Mouse (Mus musculus): ENCODE measurements around the gene Fgd5. TPM values are rescaled to one million over a fixed set of nuclear protein-coding genes. Genes with fewer than 3 reads are reported as not detected.
"Not testable (repeated sequence)": the region's sequence is repeated elsewhere in the genome, so short reads cannot be mapped to it uniquely, and the experiment has no call there.

The Fgd5 gene
- polyA plus RNA-seq, 1 experiment = 2.9 TPM

DNA sequence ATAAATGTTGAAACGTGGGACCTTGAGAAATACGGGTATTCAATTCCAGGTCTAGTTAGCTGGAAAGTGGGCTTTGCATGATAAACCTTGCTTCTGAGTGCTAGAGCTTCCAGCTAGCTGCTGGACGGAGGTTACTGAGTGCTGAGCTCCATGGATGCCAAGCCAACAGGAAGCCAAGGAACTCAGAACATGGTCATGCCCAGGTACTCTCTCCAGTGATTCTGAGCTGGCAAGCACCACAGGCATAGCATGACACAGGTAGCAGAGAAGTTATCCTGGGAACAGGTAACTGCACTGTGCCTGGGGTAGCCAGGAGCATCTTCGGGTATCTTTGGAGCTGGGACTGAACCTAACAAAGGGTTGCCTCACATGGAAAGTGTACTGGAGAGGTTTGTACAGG lies 104.1 kb downstream of the Fgd5 start:
- Histone ChIP-seq H3K27ac (ENCODE audit: insufficient read depth, low read depth, low read length) (no peak overlapping the region), H3K4me3 (ENCODE audit: low read depth, low read length) (no peak overlapping the region), H3K36me3 (ENCODE audit: control insufficient read depth, insufficient read depth, low read length) (no peaks in the 10 kb centered on the region), H3K4me1 (ENCODE audit: control insufficient read depth, insufficient read depth, insufficient read length, low read length) (no peaks in the 10 kb centered on the region), H3K27me3 (ENCODE audit: control insufficient read depth, insufficient read depth, low read length) (no peaks in the 10 kb centered on the region)
- WGBS = 77% methylated on average over 4 of the region's 4 CpGs
- TF ChIP-seq CTCF (IDR thresholded peaks at IDR 0.05; ENCODE audit: extremely low read depth, insufficient read length, insufficient replicate concordance, low read depth, low read length) = no peak
- no peak for TF ChIP-seq POLR2A (IDR thresholded peaks at IDR 0.05; ENCODE audit: low read depth, low read length)

DNA sequence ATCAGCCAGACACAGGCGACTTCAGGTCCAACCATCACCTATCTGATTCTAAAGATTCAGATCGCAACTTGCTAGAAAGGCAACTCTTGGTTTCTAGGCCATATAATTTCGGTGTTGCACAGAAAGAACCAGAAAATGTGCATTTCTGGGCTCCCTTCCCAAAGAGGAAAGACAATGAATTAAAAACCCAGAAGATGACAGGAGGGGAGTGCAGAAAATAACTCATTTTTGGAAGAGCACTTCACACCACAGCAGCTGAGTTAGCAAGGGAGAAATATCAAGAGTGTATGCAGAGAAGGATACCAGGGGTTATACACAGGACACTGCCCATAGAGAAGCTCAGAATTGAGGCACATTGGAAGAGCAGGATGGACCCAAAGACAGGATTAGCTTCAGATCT lies 106.3 kb downstream of the Fgd5 start:
- H3K4me3 ChIP-seq (ENCODE audit: low read depth, low read length) = no peak overlapping the region
- H3K27me3 ChIP-seq (ENCODE audit: control insufficient read depth, insufficient read depth, low read length) = no peaks in the 10 kb centered on the region
- WGBS = 81% methylated on average over 3 of the region's 3 CpGs
- TF ChIP-seq CTCF (IDR thresholded peaks at IDR 0.05; ENCODE audit: extremely low read depth, insufficient read length, insufficient replicate concordance, low read depth, low read length) (no peak), POLR2A (IDR thresholded peaks at IDR 0.05; ENCODE audit: low read depth, low read length) (no peak)
- H3K36me3 ChIP-seq (ENCODE audit: control insufficient read depth, insufficient read depth, low read length) = no peaks in the 10 kb centered on the region; the same call in 1 of the 2 replicates
- no peak overlapping the region for H3K27ac ChIP-seq (ENCODE audit: insufficient read depth, low read depth, low read length)
- H3K4me1 ChIP-seq (ENCODE audit: control insufficient read depth, insufficient read depth, insufficient read length, low read length) = no peaks in the 10 kb centered on the region

- not testable (repeated sequence) for H3K4me1 ChIP-seq (ENCODE audit: control insufficient read depth, insufficient read depth, insufficient read length, low read length); H3K4me3 ChIP-seq (ENCODE audit: low read depth, low read length); H3K27me3 ChIP-seq (ENCODE audit: control insufficient read depth, insufficient read depth, low read length); H3K27ac ChIP-seq (ENCODE audit: insufficient read depth, low read depth, low read length); H3K36me3 ChIP-seq (ENCODE audit: control insufficient read depth, insufficient read depth, low read length)
- 91% methylated on average over 7 of the region's 7 CpGs for WGBS
Measured at GRCm38 (mm10) chr6:92089141-92089540, 110.5 kb downstream of the Fgd5 start.

- 93% methylated on average over 4 of the region's 4 CpGs for WGBS
- H3K27me3 ChIP-seq (ENCODE audit: control insufficient read depth, insufficient read depth, low read length) = no peaks in the 10 kb centered on the region
- H3K27ac ChIP-seq (ENCODE audit: insufficient read depth, low read depth, low read length) = no peak overlapping the region
- H3K4me3 ChIP-seq (ENCODE audit: low read depth, low read length) = no peak overlapping the region
- no peaks in the 10 kb centered on the region; the same call in 1 of the 2 replicates for H3K36me3 ChIP-seq (ENCODE audit: control insufficient read depth, insufficient read depth, low read length)
- no peak for TF ChIP-seq CTCF (IDR thresholded peaks at IDR 0.05; ENCODE audit: extremely low read depth, insufficient read length, insufficient replicate concordance, low read depth, low read length)
- no peak for TF ChIP-seq POLR2A (IDR thresholded peaks at IDR 0.05; ENCODE audit: low read depth, low read length)
- peaks cover 9% of the 10 kb centered on the region; the same call in 1 of the 2 replicates for H3K4me1 ChIP-seq (ENCODE audit: control insufficient read depth, insufficient read depth, insufficient read length, low read length)
Measured at GRCm38 (mm10) chr6:92089982-92090381, 111.3 kb downstream of the Fgd5 start.

GRCm38 (mm10) chr6:92090497-92090896 lies 111.8 kb downstream of the Fgd5 start:
- Histone ChIP-seq H3K4me3 (ENCODE audit: low read depth, low read length) (peak overlapping the region; percentile 93), H3K36me3 (ENCODE audit: control insufficient read depth, insufficient read depth, low read length) (no peaks in the 10 kb centered on the region; the same call in 1 of the 2 replicates), H3K4me1 (ENCODE audit: control insufficient read depth, insufficient read depth, insufficient read length, low read length) (peaks cover 11% of the 10 kb centered on the region; the same call in 1 of the 2 replicates), H3K27ac (ENCODE audit: insufficient read depth, low read depth, low read length) (peak overlapping the region; percentile 98), H3K27me3 (ENCODE audit: control insufficient read depth, insufficient read depth, low read length) (no peaks in the 10 kb centered on the region)
- WGBS = 4% methylated on average over 4 of the region's 4 CpGs
- TF ChIP-seq CTCF (IDR thresholded peaks at IDR 0.05; ENCODE audit: extremely low read depth, insufficient read length, insufficient replicate concordance, low read depth, low read length) (no peak), POLR2A (IDR thresholded peaks at IDR 0.05; ENCODE audit: low read depth, low read length) (no peak)

- Histone ChIP-seq H3K36me3 (ENCODE audit: control insufficient read depth, insufficient read depth, low read length) (no peaks in the 10 kb centered on the region; the same call in 1 of the 2 replicates), H3K4me1 (ENCODE audit: control insufficient read depth, insufficient read depth, insufficient read length, low read length) (peaks cover 15% of the 10 kb centered on the region; the same call in 1 of the 2 replicates), H3K4me3 (ENCODE audit: low read depth, low read length) (peak within 1 kb of the TSS; percentile 93), H3K27me3 (ENCODE audit: control insufficient read depth, insufficient read depth, low read length) (no peaks in the 10 kb centered on the region), H3K27ac (ENCODE audit: insufficient read depth, low read depth, low read length) (peak within 1 kb of the TSS; percentile 98)
- TF ChIP-seq CTCF (IDR thresholded peaks at IDR 0.05; ENCODE audit: extremely low read depth, insufficient read length, insufficient replicate concordance, low read depth, low read length) (no peak), POLR2A (IDR thresholded peaks at IDR 0.05; ENCODE audit: low read depth, low read length) (peak; percentile 86)
- WGBS = under 1% methylated on average over 58 of the region's 58 CpGs
Measured at GRCm38 (mm10) chr6:92091130-92091591, 112.5 kb downstream of the Fgd5 start, which contains the start of gene Nr2c2. Gene Nr2c2, plus strand, starts transcription at chr6:92091390.

DNA sequence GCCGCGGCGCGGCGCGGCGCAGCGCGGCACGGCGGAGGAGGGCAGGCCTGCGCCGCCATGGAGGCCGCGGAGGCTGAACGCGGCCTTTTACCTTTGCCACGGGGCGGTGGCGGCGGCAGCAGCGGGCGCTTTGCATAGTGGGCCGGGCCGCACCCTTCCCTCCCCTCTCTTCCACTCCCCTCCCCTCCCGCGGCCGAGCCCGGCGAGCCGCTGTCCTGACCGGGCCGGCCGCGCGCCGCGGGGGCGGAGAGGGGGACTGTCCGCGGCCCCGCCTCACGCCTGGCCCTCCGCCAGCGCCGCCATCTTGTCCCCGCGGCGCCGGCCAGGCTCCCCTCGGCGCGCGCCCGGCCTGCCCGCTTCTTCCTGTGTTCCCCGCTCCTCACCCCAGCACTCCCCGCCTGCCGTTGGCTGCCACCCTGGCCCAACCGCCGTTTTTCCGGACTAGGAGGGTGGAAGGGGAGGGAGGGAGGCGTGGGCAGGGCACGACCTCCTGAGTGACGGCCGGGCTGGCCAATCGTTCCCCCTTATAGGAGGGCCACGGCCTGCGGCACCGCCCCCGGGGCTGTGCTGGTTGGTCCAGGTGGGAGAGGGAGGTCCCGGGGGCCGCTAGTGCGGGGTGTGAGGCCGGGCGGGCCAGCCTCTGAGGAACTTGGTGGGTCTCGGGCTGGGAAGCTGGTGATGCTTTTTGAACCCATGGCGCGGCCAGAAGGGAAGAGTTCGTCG lies 113.2 kb downstream of the Fgd5 start:
- under 1% methylated on average over 70 of the region's 81 CpGs for WGBS
- no peaks in the 10 kb centered on the region for H3K27me3 ChIP-seq (ENCODE audit: control insufficient read depth, insufficient read depth, low read length)
- TF ChIP-seq CTCF (IDR thresholded peaks at IDR 0.05; ENCODE audit: extremely low read depth, insufficient read length, insufficient replicate concordance, low read depth, low read length) = no peak
- TF ChIP-seq POLR2A (IDR thresholded peaks at IDR 0.05; ENCODE audit: low read depth, low read length) = peak; percentile 84

More for the DNA sequence above, 113.2 kb downstream of the Fgd5 start:
- peaks cover 15% of the 10 kb centered on the region; the same call in 1 of the 2 replicates for H3K4me1 ChIP-seq (ENCODE audit: control insufficient read depth, insufficient read depth, insufficient read length, low read length)
- peak overlapping the region; percentile 98 for H3K27ac ChIP-seq (ENCODE audit: insufficient read depth, low read depth, low read length)
- H3K4me3 ChIP-seq (ENCODE audit: low read depth, low read length) = peak overlapping the region; percentile 93
- no peaks in the 10 kb centered on the region; the same call in 1 of the 2 replicates for H3K36me3 ChIP-seq (ENCODE audit: control insufficient read depth, insufficient read depth, low read length)
